Mouse (Mus musculus): ENCODE measurements around the gene Map10. TPM values are rescaled to one million over a fixed set of nuclear protein-coding genes. Genes with fewer than 3 reads are reported as not detected.

The Map10 gene
- polyA plus RNA-seq, 1 experiment, result not detected

GRCm38 (mm10) chr8:125671371-125671770, 1.8 kb downstream of the Map10 start:
- Histone ChIP-seq H3K36me3 (ENCODE audit: control insufficient read depth, insufficient read depth) (no peaks in the 10 kb centered on the region), H3K27me3 (ENCODE audit: control insufficient read depth, insufficient read depth, insufficient read length) (no peaks in the 10 kb centered on the region), H3K79me2 (ENCODE audit: control insufficient read depth, insufficient read depth) (no peaks in the 10 kb centered on the region), H3K4me3 (no peak overlapping the region), H3ac (ENCODE audit: control insufficient read depth, insufficient read length) (no peak overlapping the region), H3K4me2 (ENCODE audit: low read depth) (no peak overlapping the region)
- TF ChIP-seq MYOD1 (IDR thresholded peaks at IDR 0.05; ENCODE audit: control insufficient read depth in 1 of 3, insufficient read length in 2 of 3, low read depth in 2 of 3) (no peak), SRF (IDR thresholded peaks at IDR 0.05; ENCODE audit: control insufficient read depth, insufficient read length, low read depth) (no peak)

- Histone ChIP-seq H3ac (ENCODE audit: control insufficient read depth, insufficient read length) (no peak overlapping the region), H3K4me3 (no peak overlapping the region), H3K27me3 (ENCODE audit: control insufficient read depth, insufficient read depth, insufficient read length) (no peaks in the 10 kb centered on the region), H3K79me2 (ENCODE audit: control insufficient read depth, insufficient read depth) (no peaks in the 10 kb centered on the region), H3K4me2 (ENCODE audit: low read depth) (no peak overlapping the region), H3K36me3 (ENCODE audit: control insufficient read depth, insufficient read depth) (no peaks in the 10 kb centered on the region)
- TF ChIP-seq TCF3 (IDR thresholded peaks at IDR 0.05; ENCODE audit: insufficient read length, low read depth) (no peak), MAX (IDR thresholded peaks at IDR 0.05; ENCODE audit: low read depth) (no peak), E2F4 (IDR thresholded peaks at IDR 0.05; ENCODE audit: insufficient read depth) (no peak), MYOG (IDR thresholded peaks at IDR 0.05; ENCODE audit: control insufficient read depth in 1 of 3, insufficient read depth in 1 of 3, insufficient read length in 2 of 3, low read depth in 2 of 3) (no peak), SRF (IDR thresholded peaks at IDR 0.05; ENCODE audit: control insufficient read depth, insufficient read length, low read depth) (no peak), CEBPB (IDR thresholded peaks at IDR 0.05; ENCODE audit: insufficient read depth, poor library complexity, severe bottlenecking) (no peak), MYOD1 (IDR thresholded peaks at IDR 0.05; ENCODE audit: control insufficient read depth in 1 of 3, insufficient read length in 2 of 3, low read depth in 2 of 3) (no peak), POLR2AphosphoS2 (IDR thresholded peaks at IDR 0.05; ENCODE audit: insufficient read length, low read depth) (no peak), USF1 (IDR thresholded peaks at IDR 0.05; ENCODE audit: low read depth) (no peak), TCF12 (IDR thresholded peaks at IDR 0.05; ENCODE audit: insufficient read depth, poor library complexity, severe bottlenecking) (no peak), REST (IDR thresholded peaks at IDR 0.05; ENCODE audit: insufficient read depth, insufficient read length) (no peak), POLR2A (IDR thresholded peaks at IDR 0.05; ENCODE audit: insufficient read length, low read depth) (no peak)
Observed at GRCm38 (mm10) chr8:125675796-125676195, 6.2 kb downstream of the Map10 start.

- Histone ChIP-seq H3K36me3 (ENCODE audit: control insufficient read depth, insufficient read depth) (no peaks in the 10 kb centered on the region), H3K4me3 (no peak overlapping the region), H3K27me3 (ENCODE audit: control insufficient read depth, insufficient read depth, insufficient read length) (no peaks in the 10 kb centered on the region), H3ac (ENCODE audit: control insufficient read depth, insufficient read length) (no peak overlapping the region), H3K4me2 (ENCODE audit: low read depth) (no peak overlapping the region), H3K79me2 (ENCODE audit: control insufficient read depth, insufficient read depth) (no peaks in the 10 kb centered on the region)
- TF ChIP-seq MAX (IDR thresholded peaks at IDR 0.05; ENCODE audit: low read depth) (no peak), MYOG (IDR thresholded peaks at IDR 0.05; ENCODE audit: control insufficient read depth in 1 of 3, insufficient read depth in 1 of 3, insufficient read length in 2 of 3, low read depth in 2 of 3) (no peak), TCF3 (IDR thresholded peaks at IDR 0.05; ENCODE audit: insufficient read length, low read depth) (no peak), TCF12 (IDR thresholded peaks at IDR 0.05; ENCODE audit: insufficient read depth, poor library complexity, severe bottlenecking) (no peak), USF1 (IDR thresholded peaks at IDR 0.05; ENCODE audit: low read depth) (no peak), POLR2A (IDR thresholded peaks at IDR 0.05; ENCODE audit: insufficient read length, low read depth) (no peak), SRF (IDR thresholded peaks at IDR 0.05; ENCODE audit: control insufficient read depth, insufficient read length, low read depth) (no peak), E2F4 (IDR thresholded peaks at IDR 0.05; ENCODE audit: insufficient read depth) (no peak), POLR2AphosphoS2 (IDR thresholded peaks at IDR 0.05; ENCODE audit: insufficient read length, low read depth) (no peak), MYOD1 (IDR thresholded peaks at IDR 0.05; ENCODE audit: control insufficient read depth in 1 of 3, insufficient read length in 2 of 3, low read depth in 2 of 3) (no peak), REST (IDR thresholded peaks at IDR 0.05; ENCODE audit: insufficient read depth, insufficient read length) (no peak), CEBPB (IDR thresholded peaks at IDR 0.05; ENCODE audit: insufficient read depth, poor library complexity, severe bottlenecking) (no peak)
Observed at GRCm38 (mm10) chr8:125677484-125677883, 7.9 kb downstream of the Map10 start.

GRCm38 (mm10) chr8:125678854-125679648, 9.4 kb downstream of the Map10 start:
- no peaks in the 10 kb centered on the region for H3K27me3 ChIP-seq (ENCODE audit: control insufficient read depth, insufficient read depth, insufficient read length)
- H3K4me3 ChIP-seq, result no peak overlapping the region
- no peaks in the 10 kb centered on the region for H3K79me2 ChIP-seq (ENCODE audit: control insufficient read depth, insufficient read depth)
- H3K36me3 ChIP-seq (ENCODE audit: control insufficient read depth, insufficient read depth), result no peaks in the 10 kb centered on the region
- no peak overlapping the region for H3ac ChIP-seq (ENCODE audit: control insufficient read depth, insufficient read length)
- TF ChIP-seq SRF (IDR thresholded peaks at IDR 0.05; ENCODE audit: control insufficient read depth, insufficient read length, low read depth), result no peak
- TF ChIP-seq TCF12 (IDR thresholded peaks at IDR 0.05; ENCODE audit: insufficient read depth, poor library complexity, severe bottlenecking), result no peak
- no peak for TF ChIP-seq MAX (IDR thresholded peaks at IDR 0.05; ENCODE audit: low read depth)
- no peak for TF ChIP-seq MYOG (IDR thresholded peaks at IDR 0.05; ENCODE audit: control insufficient read depth in 1 of 3, insufficient read depth in 1 of 3, insufficient read length in 2 of 3, low read depth in 2 of 3)
- TF ChIP-seq POLR2A (IDR thresholded peaks at IDR 0.05; ENCODE audit: insufficient read length, low read depth), result no peak
- TF ChIP-seq TCF3 (IDR thresholded peaks at IDR 0.05; ENCODE audit: insufficient read length, low read depth), result no peak
- TF ChIP-seq USF1 (IDR thresholded peaks at IDR 0.05; ENCODE audit: low read depth), result no peak
- no peak for TF ChIP-seq POLR2AphosphoS2 (IDR thresholded peaks at IDR 0.05; ENCODE audit: insufficient read length, low read depth)
- TF ChIP-seq E2F4 (IDR thresholded peaks at IDR 0.05; ENCODE audit: insufficient read depth), result no peak
- TF ChIP-seq CEBPB (IDR thresholded peaks at IDR 0.05; ENCODE audit: insufficient read depth, poor library complexity, severe bottlenecking), result no peak
- no peak for TF ChIP-seq REST (IDR thresholded peaks at IDR 0.05; ENCODE audit: insufficient read depth, insufficient read length)
- TF ChIP-seq MYOD1 (IDR thresholded peaks at IDR 0.05; ENCODE audit: control insufficient read depth in 1 of 3, insufficient read length in 2 of 3, low read depth in 2 of 3), result no peak
- H3K4me2 ChIP-seq (ENCODE audit: low read depth), result no peak overlapping the region

Measured in myocyte (in vitro differentiated cells).